Mouse (Mus musculus) heart, embryonic 13.5 days (tissue): ENCODE results near the gene Mapk8ip2. TPM values are rescaled to one million over a fixed set of nuclear protein-coding genes. Genes with fewer than 3 reads are reported as not detected.

ENCODE experiments used
- ATAC-seq: fragments of 200-750 bp; cut with Nextera tagmentation; 2 replicates; pipeline ENCODE4 v1.8.0; 2017; ENCODE audit warnings: moderate TSS enrichment; ENCODE audit not compliant: insufficient number of reproducible peaks, low FRiP score, low TSS enrichment; ENCODE audit errors: extremely low read depth
- H3K27ac ChIP-seq: fragments of 300-500 bp; sonication (generic); replicated peaks from 2 replicates; pipeline ENCODE4 v1.5.1; 2015; ENCODE audit warnings: moderate library complexity, mild to moderate bottlenecking, inconsistent platforms
- H3K27me3 ChIP-seq: fragments of 300-500 bp; sonication (generic); replicated peaks from 2 replicates; pipeline ENCODE4 v1.6.1; 2015; ENCODE audit warnings: mild to moderate bottlenecking, inconsistent platforms
- H3K36me3 ChIP-seq: fragments of 300-500 bp; sonication (generic); 2 replicates; pipeline ENCODE4 v1.6.1; 2015; ENCODE audit warnings: mild to moderate bottlenecking, inconsistent platforms
- H3K4me1 ChIP-seq: fragments of 300-500 bp; sonication (generic); 2 replicates; pipeline ENCODE4 v1.6.1; 2015; ENCODE audit warnings: inconsistent platforms
- H3K4me2 ChIP-seq: fragments of 300-500 bp; sonication (generic); 2 replicates; pipeline ENCODE4 v1.6.1; 2015; ENCODE audit warnings: inconsistent platforms, mild to moderate bottlenecking, moderate library complexity
- H3K4me3 ChIP-seq: fragments of 300-500 bp; sonication (generic); 2 replicates; pipeline ENCODE4 v1.5.1; 2015; ENCODE audit warnings: moderate library complexity, mild to moderate bottlenecking, inconsistent platforms
- H3K9ac ChIP-seq: fragments of 300-500 bp; sonication (generic); 2 replicates; pipeline ENCODE4 v1.6.1; 2015; ENCODE audit warnings: inconsistent platforms, mild to moderate bottlenecking, moderate library complexity
- H3K9me3 ChIP-seq: fragments of 300-500 bp; sonication (generic); 2 replicates; pipeline ENCODE4 v1.6.1; 2016; ENCODE audit warnings: inconsistent platforms
- WGBS: fragments of 180-500 bp; shearing (Covaris S2); methylation state at CpG from one replicate; pipeline ENCODE4 v1.1.7; 2015; ENCODE audit warnings: mixed read lengths; 5-methylcytosine and 5-hydroxymethylcytosine counted together
- polyA plus RNA-seq: library from polyadenylated mRNA; unstranded; fragments of >200 nt; fragmentation: Nextera tagmentation; extraction: Ambion mirVana; gene quantifications from 2 replicates; pipeline ENCODE4 v1.2.1, GENCODE M21; 2015

Gene Mapk8ip2
- polyA plus RNA-seq, 1 experiment from 2014 or later = 0.45 TPM

GRCm38 (mm10) chr15:89471476-89471875 is 17.8 kb downstream of the Mapk8ip2 start:
- Histone ChIP-seq H3K4me2 (no peak overlapping the region), H3K27ac (no peak overlapping the region), H3K36me3 (no peaks in the 10 kb centered on the region), H3K4me3 (no peak overlapping the region), H3K27me3 (no peaks in the 10 kb centered on the region), H3K9me3 (no peaks in the 10 kb centered on the region), H3K4me1 (peaks cover 13% of the 10 kb centered on the region), H3K9ac (no peak overlapping the region)
- WGBS = 74% methylated on average over 4 of the region's 4 CpGs
- ATAC-seq = no peak

GRCm38 (mm10) chr15:89473370-89473769 is 19.7 kb downstream of the Mapk8ip2 start:
- no peak overlapping the region for H3K9ac ChIP-seq
- H3K27ac ChIP-seq = no peak overlapping the region
- no peak overlapping the region for H3K4me3 ChIP-seq
- H3K27me3 ChIP-seq = no peaks in the 10 kb centered on the region
- ATAC-seq = no peak
- 67% methylated on average over 9 of the region's 9 CpGs for WGBS
- H3K36me3 ChIP-seq = no peaks in the 10 kb centered on the region
- peaks cover 26% of the 10 kb centered on the region for H3K4me1 ChIP-seq
- no peaks in the 10 kb centered on the region for H3K9me3 ChIP-seq
- H3K4me2 ChIP-seq = no peak overlapping the region

GRCm38 (mm10) chr15:89473921-89474320 is 20.2 kb downstream of the Mapk8ip2 start:
- H3K4me1 ChIP-seq = peaks cover 26% of the 10 kb centered on the region
- ATAC-seq = no peak

GRCm38 (mm10) chr15:89474596-89475292 is 21.0 kb downstream of the Mapk8ip2 start:
- peak overlapping the region; percentile 97; the same call in 1 of the 2 replicates for H3K4me2 ChIP-seq

More at GRCm38 (mm10) chr15:89473921-89474320, 20.2 kb downstream of the Mapk8ip2 start:
- H3K4me3 ChIP-seq = no peak overlapping the region
- WGBS = 92% methylated on average over 8 of the region's 8 CpGs
- no peak overlapping the region for H3K9ac ChIP-seq
- H3K36me3 ChIP-seq = no peaks in the 10 kb centered on the region
- no peak overlapping the region for H3K4me2 ChIP-seq
- H3K27ac ChIP-seq = no peak overlapping the region
- H3K9me3 ChIP-seq = no peaks in the 10 kb centered on the region
- no peaks in the 10 kb centered on the region for H3K27me3 ChIP-seq

GRCm38 (mm10) chr15:89475293-89475600 is 21.5 kb downstream of the Mapk8ip2 start:
- H3K4me3 ChIP-seq = peak overlapping the region; percentile 72
- WGBS = 74% methylated on average over 7 of the region's 7 CpGs
- H3K27me3 ChIP-seq = no peaks in the 10 kb centered on the region
- H3K9me3 ChIP-seq = no peaks in the 10 kb centered on the region
- peak overlapping the region; percentile 89 for H3K9ac ChIP-seq
- peak overlapping the region; percentile 97 for H3K4me2 ChIP-seq
- H3K36me3 ChIP-seq = no peaks in the 10 kb centered on the region
- no peak for ATAC-seq
- no peak overlapping the region for H3K27ac ChIP-seq
- H3K4me1 ChIP-seq = peaks cover 28% of the 10 kb centered on the region

More at GRCm38 (mm10) chr15:89474596-89475292, 21.0 kb downstream of the Mapk8ip2 start:
- no peak for ATAC-seq
- Histone ChIP-seq H3K4me3 (no peak overlapping the region), H3K9me3 (no peaks in the 10 kb centered on the region), H3K36me3 (no peaks in the 10 kb centered on the region), H3K27me3 (no peaks in the 10 kb centered on the region), H3K4me1 (peaks cover 26% of the 10 kb centered on the region), H3K9ac (0 out of 2 replicates have a peak overlapping the region, but pooled peaks have one; percentile 89), H3K27ac (no peak overlapping the region)
- 89% methylated on average over 19 of the region's 19 CpGs for WGBS

- Histone ChIP-seq H3K9me3 (no peaks in the 10 kb centered on the region), H3K27ac (peak overlapping the region; percentile 81), H3K27me3 (no peaks in the 10 kb centered on the region), H3K36me3 (no peaks in the 10 kb centered on the region), H3K4me1 (peaks cover 31% of the 10 kb centered on the region), H3K9ac (peak overlapping the region; percentile 89), H3K4me2 (peak overlapping the region; percentile 97), H3K4me3 (peak overlapping the region; percentile 72)
- 10% methylated on average over 44 of the region's 44 CpGs for WGBS
- peak; percentile 94 for ATAC-seq
Observed at GRCm38 (mm10) chr15:89475611-89476474, 22.1 kb downstream of the Mapk8ip2 start.

GRCm38 (mm10) chr15:89476475-89476815 is 22.7 kb downstream of the Mapk8ip2 start:
- peak overlapping the region; percentile 72 for H3K4me3 ChIP-seq
- 8% methylated on average over 5 of the region's 5 CpGs for WGBS
- peak overlapping the region; percentile 81 for H3K27ac ChIP-seq
- no peaks in the 10 kb centered on the region for H3K36me3 ChIP-seq
- H3K4me1 ChIP-seq = peaks cover 31% of the 10 kb centered on the region
- H3K9ac ChIP-seq = peak overlapping the region; percentile 89
- no peak for ATAC-seq
- no peaks in the 10 kb centered on the region for H3K27me3 ChIP-seq
- H3K4me2 ChIP-seq = peak overlapping the region; percentile 97
- H3K9me3 ChIP-seq = no peaks in the 10 kb centered on the region

- WGBS = 28% methylated on average over 9 of the region's 9 CpGs
- Histone ChIP-seq H3K36me3 (no peaks in the 10 kb centered on the region), H3K9me3 (no peaks in the 10 kb centered on the region), H3K4me3 (peak within 1 kb of the TSS; percentile 72), H3K27ac (peak within 1 kb of the TSS; percentile 81), H3K4me1 (peaks cover 31% of the 10 kb centered on the region), H3K27me3 (no peaks in the 10 kb centered on the region), H3K9ac (peak within 1 kb of the TSS; percentile 89), H3K4me2 (peak within 1 kb of the TSS; percentile 97)
- ATAC-seq = no peak
Observed at GRCm38 (mm10) chr15:89477091-89477491, 23.4 kb downstream of the Mapk8ip2 start, which contains the start of gene Arsa. Gene Arsa (minus strand): TSS chr15:89477425.

GRCm38 (mm10) chr15:89477806-89478205 is 24.1 kb downstream of the Mapk8ip2 start:
- no peak for ATAC-seq
- no peaks in the 10 kb centered on the region for H3K9me3 ChIP-seq
- no peaks in the 10 kb centered on the region for H3K27me3 ChIP-seq
- H3K36me3 ChIP-seq = no peaks in the 10 kb centered on the region
- H3K4me3 ChIP-seq = no peak overlapping the region
- 60% methylated on average over 8 of the region's 8 CpGs for WGBS
- no peak overlapping the region for H3K9ac ChIP-seq
- H3K4me2 ChIP-seq = no peak overlapping the region
- 0 out of 2 replicates have a peak overlapping the region, but pooled peaks have one; percentile 5 for H3K27ac ChIP-seq
- H3K4me1 ChIP-seq = peaks cover 31% of the 10 kb centered on the region

- H3K4me3 ChIP-seq = no peak overlapping the region
- H3K4me1 ChIP-seq = peaks cover 31% of the 10 kb centered on the region
- no peak overlapping the region for H3K9ac ChIP-seq
- H3K27me3 ChIP-seq = no peaks in the 10 kb centered on the region
- no peak overlapping the region for H3K27ac ChIP-seq
- 79% methylated on average over 3 of the region's 3 CpGs for WGBS
- no peak overlapping the region for H3K4me2 ChIP-seq
- no peak for ATAC-seq
- H3K36me3 ChIP-seq = no peaks in the 10 kb centered on the region
- H3K9me3 ChIP-seq = no peaks in the 10 kb centered on the region
Observed at GRCm38 (mm10) chr15:89478622-89479021, 24.9 kb downstream of the Mapk8ip2 start.

GRCm38 (mm10) chr15:89480584-89480983 is 26.9 kb downstream of the Mapk8ip2 start:
- Histone ChIP-seq H3K4me1 (peaks cover 20% of the 10 kb centered on the region), H3K4me2 (no peak overlapping the region), H3K4me3 (no peak overlapping the region), H3K36me3 (no peaks in the 10 kb centered on the region), H3K27ac (peak overlapping the region; percentile 74), H3K9ac (no peak overlapping the region), H3K27me3 (no peaks in the 10 kb centered on the region), H3K9me3 (no peaks in the 10 kb centered on the region)
- ATAC-seq = no peak
- 39% methylated on average over 8 of the region's 8 CpGs for WGBS
